Mouse (Mus musculus): Measurements from ENCODE around the gene Clec16a. TPM values are rescaled to one million over a fixed set of nuclear protein-coding genes. Genes with fewer than 3 reads are reported as not detected.
A peak's percentile ranks its signal among the peaks of the same experiment; 100 is the strongest.

The Clec16a gene
- polyA plus RNA-seq, 1 experiment from 2014 or later, result 89.0 TPM

DNA sequence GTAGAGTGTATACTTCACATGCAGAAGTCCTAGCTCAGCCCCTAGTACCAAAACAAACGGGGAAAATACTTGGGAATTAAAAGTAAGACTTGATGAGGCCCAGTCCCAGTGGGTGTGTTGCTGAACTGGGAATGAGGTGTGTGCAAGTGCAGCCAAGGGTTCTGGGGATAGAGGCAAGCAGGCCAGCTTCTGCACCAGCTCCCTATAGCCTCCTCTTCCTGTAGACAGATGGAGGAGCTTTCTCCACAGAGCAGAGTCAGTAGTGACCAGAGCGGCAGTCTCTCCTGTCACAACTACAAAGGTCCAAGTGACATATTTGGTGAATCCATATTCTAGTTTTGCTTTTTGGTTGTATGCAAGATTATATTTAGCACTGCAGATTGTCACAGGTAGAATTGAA lies 114.1 kb downstream of the Clec16a start:
- Histone ChIP-seq H3K4me2 (no peak overlapping the region), H3K4me1 (no peaks in the 10 kb centered on the region; the same call in 1 of the 2 replicates), H3K4me3 (no peak overlapping the region), H3K9ac (no peak overlapping the region), H3K36me3 (replicated peaks) (no peaks in the 10 kb centered on the region), H3K27ac (no peak overlapping the region), H3K27me3 (replicated peaks) (no peaks in the 10 kb centered on the region), H3K9me3 (no peaks in the 10 kb centered on the region)
- ATAC-seq (replicated peaks), result no peak
- WGBS, result 82% methylated on average over 2 of the region's 2 CpGs

DNA sequence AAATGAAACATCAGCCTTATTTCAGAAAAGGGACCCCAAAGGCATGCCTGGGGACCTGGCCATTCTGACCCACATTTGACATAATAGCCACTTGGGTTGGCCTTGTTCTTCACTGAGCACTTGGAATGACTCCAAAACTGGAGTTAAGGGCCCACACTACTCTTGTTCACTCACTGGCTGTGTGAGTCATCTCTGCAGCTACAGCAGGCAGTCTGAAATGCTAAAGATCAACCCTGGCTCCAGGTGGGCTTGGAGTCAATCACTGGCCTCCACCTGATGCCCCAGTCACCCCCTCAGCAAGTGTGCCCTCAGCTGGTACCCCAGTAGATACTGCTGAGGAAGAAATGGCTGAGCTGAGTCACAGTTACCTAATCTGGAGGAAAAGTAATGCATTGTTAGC lies 115.4 kb downstream of the Clec16a start:
- Histone ChIP-seq H3K27me3 (replicated peaks) (no peaks in the 10 kb centered on the region), H3K9me3 (no peaks in the 10 kb centered on the region), H3K4me1 (peaks cover 10% of the 10 kb centered on the region), H3K4me3 (no peak overlapping the region), H3K27ac (no peak overlapping the region), H3K4me2 (no peak overlapping the region), H3K9ac (no peak overlapping the region), H3K36me3 (replicated peaks) (no peaks in the 10 kb centered on the region)
- no peak for ATAC-seq (replicated peaks)

DNA sequence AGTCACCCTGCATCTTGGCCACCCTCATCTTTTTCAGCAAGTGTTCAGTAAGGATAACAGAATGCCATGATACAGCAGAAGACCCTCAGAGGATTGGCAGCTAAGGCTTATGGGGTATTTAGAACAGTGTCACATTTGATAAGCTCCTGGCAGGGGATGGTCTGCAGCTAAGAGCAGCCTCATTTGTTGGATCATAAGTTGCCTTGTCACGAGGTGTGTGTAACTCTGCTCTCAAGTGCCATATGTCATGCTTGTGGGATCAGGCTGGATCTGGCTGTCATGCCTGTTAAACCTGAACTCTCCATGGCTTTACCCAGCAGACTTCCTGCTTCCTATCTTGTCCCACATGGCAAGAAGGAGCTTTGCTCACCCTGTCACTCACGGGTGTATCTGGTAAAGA lies 116.2 kb downstream of the Clec16a start:
- no peak for ATAC-seq (replicated peaks)
- Histone ChIP-seq H3K4me2 (no peak overlapping the region), H3K36me3 (replicated peaks) (no peaks in the 10 kb centered on the region), H3K9ac (no peak overlapping the region), H3K4me1 (peaks cover 12% of the 10 kb centered on the region), H3K27me3 (replicated peaks) (no peaks in the 10 kb centered on the region), H3K27ac (no peak overlapping the region), H3K9me3 (no peaks in the 10 kb centered on the region), H3K4me3 (no peak overlapping the region)
- WGBS, result 53% methylated on average over 2 of the region's 2 CpGs

DNA sequence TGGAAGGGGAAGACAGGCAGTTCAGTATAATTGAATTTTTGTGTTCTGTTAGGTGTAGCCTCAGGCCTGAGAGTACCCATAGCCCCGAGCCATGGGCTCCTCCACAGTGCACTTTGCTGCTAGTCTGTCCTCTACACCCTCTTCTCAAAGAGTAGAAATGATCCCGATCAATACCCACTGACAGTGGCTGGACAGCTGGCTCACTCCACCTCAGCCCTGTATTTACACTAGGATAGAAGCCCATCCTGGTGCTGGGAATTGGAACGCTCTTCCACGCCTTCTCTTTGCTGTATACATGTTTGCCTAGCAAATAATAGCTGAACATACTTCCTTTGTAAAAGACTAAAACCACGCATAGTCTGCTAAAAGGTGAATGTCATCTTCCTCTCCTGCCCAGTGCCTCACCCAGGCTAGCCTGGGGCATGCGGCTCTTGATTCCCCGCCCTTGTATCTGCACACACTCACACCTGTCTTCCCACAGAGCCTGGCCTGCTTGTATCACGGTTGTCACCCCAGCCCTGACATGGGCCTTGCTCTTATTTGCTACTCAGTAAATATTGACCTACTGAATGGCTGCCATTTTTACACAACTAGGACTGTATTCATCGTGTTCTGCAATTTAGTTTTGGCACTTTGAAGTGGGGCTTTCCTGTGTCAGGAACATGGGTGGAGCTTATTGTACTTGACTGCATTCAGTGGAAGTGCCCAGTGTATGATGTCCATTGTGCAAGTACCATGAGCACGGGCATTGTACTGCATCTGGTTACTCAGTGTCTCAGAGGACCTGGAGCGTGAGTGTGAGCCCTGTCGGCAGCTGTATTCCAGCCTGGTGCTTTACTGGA lies 119.0 kb downstream of the Clec16a start:
- WGBS, result 81% methylated on average over 12 of the region's 12 CpGs
- peaks cover 12% of the 10 kb centered on the region for H3K4me1 ChIP-seq
- no peak overlapping the region for H3K4me2 ChIP-seq
- H3K36me3 ChIP-seq (replicated peaks), result no peaks in the 10 kb centered on the region
- H3K27me3 ChIP-seq (replicated peaks), result no peaks in the 10 kb centered on the region
- no peak overlapping the region for H3K9ac ChIP-seq
- ATAC-seq (replicated peaks), result no peak
- H3K27ac ChIP-seq, result no peak overlapping the region
- no peaks in the 10 kb centered on the region for H3K9me3 ChIP-seq
- no peak overlapping the region for H3K4me3 ChIP-seq

DNA sequence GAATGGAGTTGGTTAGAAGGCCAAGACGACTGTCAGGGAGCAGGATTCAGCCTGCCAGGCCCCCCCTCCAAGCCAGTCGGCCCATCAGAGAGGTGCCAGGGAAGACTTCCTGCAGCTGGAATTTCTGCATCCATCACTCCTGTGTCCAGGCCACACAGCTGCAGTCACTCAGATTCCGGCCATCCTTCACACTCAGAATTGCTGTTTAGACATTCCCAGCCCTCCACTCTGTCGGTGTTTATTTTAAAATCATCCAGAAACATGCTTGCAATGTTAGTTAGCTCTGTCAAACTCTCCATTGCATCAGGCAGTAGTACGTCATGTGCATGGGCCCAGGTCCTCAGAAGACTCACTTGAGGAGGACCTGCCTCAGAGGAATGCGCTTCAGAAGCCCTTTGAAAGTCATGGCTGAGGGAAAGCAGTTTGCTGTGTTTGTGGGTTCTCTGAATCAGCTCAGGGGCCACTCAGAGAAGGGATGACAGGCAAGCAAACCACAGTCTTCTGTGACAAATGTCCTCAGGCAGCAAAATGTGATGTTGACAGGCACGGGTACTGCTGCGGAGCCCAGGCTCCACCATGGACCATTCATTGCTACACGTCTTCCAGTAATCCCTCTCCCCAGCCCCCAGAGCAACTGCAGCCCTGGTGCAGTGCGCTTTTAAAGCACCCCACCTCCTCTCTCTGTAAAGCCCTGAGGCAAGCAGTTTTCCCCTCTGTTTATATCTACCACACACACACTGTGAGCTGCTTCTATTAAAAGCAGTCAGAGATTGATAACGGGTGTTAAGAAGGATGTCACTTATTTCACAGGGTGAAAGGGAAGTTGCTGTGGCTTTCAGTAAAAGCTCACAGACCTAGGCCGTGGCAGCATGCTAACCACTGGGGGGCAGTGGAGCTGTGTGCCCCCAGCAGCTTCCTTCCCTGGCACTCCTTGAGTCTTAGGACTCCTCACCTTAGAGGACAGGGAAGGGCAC lies 120.1 kb downstream of the Clec16a start:
- Histone ChIP-seq H3K36me3 (replicated peaks) (no peaks in the 10 kb centered on the region), H3K4me2 (no peak overlapping the region), H3K27ac (peak overlapping the region; percentile 46; the same call in 1 of the 2 replicates), H3K27me3 (replicated peaks) (no peaks in the 10 kb centered on the region), H3K4me1 (peaks cover 12% of the 10 kb centered on the region), H3K4me3 (no peak overlapping the region), H3K9me3 (no peaks in the 10 kb centered on the region), H3K9ac (no peak overlapping the region)
- 49% methylated on average over 12 of the region's 12 CpGs for WGBS
- peak; percentile 70 for ATAC-seq (replicated peaks)

DNA sequence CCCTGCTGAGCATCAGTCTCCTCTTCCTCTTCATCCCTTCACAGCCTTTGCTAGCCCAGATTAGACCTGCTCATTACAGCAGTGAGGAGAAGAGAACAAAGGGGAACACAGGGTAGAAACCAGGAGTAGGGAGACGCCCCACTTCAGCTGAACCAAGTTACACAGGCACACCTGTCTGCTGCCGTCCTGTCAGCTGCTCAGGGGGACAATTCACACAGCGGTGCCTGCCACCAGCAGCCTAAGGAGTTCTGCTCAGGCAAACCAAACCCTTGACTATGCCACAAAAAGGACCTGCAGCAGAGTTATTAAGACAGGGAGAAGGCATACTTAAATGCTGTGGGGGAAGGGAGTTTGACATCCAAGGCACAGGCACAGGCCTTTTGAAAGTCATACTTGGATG lies 121.6 kb downstream of the Clec16a start:
- Histone ChIP-seq H3K4me1 (peaks cover 12% of the 10 kb centered on the region), H3K4me2 (no peak overlapping the region), H3K9ac (no peak overlapping the region), H3K27ac (no peak overlapping the region), H3K9me3 (no peaks in the 10 kb centered on the region), H3K36me3 (replicated peaks) (no peaks in the 10 kb centered on the region), H3K4me3 (no peak overlapping the region), H3K27me3 (replicated peaks) (no peaks in the 10 kb centered on the region)
- WGBS, result 72% methylated on average over 3 of the region's 3 CpGs
- no peak for ATAC-seq (replicated peaks)

DNA sequence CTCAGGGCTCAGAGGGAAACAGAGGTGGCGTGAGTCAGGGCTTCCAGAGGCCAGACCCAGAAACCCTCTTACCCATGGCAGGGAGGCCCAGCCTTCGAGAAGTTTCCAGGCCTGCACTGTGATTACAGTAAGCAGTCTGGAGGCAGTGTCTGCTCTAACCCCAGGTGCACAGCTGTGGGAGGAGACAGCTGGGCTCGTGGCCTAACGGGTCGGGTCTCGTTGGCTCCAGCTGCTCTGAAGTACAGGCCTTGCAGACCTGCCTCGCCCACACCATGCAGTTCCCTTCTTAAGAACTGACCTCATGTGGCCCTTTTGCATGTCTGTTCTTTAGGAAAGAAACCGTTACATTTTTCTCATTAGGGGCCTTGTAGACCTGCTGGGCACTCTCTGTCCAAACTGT lies 123.3 kb downstream of the Clec16a start:
- Histone ChIP-seq H3K27ac (no peak overlapping the region), H3K4me1 (peaks cover 12% of the 10 kb centered on the region), H3K4me2 (no peak overlapping the region), H3K27me3 (replicated peaks) (no peaks in the 10 kb centered on the region), H3K9ac (no peak overlapping the region), H3K9me3 (no peaks in the 10 kb centered on the region), H3K36me3 (replicated peaks) (no peaks in the 10 kb centered on the region), H3K4me3 (no peak overlapping the region)
- WGBS, result 71% methylated on average over 8 of the region's 8 CpGs
- no peak for ATAC-seq (replicated peaks)

DNA sequence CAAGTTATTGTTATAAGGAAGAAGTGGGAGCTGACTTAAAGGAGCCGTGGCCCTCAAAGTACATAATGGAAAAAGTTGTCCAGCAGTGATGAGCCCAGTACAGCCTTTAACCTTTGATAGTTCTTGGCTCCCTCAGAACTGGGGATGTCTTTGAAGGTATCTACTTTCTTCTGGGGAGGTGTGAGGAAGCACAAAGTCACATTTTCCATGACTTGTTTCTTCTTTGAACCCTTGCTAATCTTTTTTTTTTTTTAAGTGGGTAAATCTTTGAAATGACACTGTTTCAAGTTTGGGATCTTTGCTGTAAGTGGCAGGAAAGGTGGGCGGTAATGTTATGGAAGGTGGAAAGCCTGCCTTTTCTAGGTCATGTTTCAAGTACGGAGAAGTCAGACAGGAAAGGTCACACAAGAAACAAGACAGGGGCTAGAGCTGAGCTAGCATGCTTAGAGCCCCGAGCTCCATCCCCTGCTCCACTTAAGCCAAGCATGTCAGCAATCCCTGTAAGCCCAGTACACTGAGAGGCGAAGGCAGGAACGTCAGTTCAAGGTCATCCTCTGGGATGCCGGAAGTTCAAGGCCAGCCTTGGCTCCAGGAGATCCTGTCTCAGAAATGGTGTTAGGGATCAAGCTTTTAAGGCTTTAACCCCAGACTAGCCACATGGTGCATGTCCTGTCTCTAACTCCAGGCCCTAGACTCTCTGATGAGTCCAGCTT lies 124.0 kb downstream of the Clec16a start:
- ATAC-seq (replicated peaks), result no peak
- Histone ChIP-seq H3K4me3 (no peak overlapping the region), H3K9ac (no peak overlapping the region), H3K27me3 (replicated peaks) (no peaks in the 10 kb centered on the region), H3K36me3 (replicated peaks) (no peaks in the 10 kb centered on the region), H3K9me3 (no peaks in the 10 kb centered on the region), H3K27ac (no peak overlapping the region), H3K4me1 (peaks cover 12% of the 10 kb centered on the region), H3K4me2 (no peak overlapping the region)
- 85% methylated on average over 7 of the region's 7 CpGs for WGBS

DNA sequence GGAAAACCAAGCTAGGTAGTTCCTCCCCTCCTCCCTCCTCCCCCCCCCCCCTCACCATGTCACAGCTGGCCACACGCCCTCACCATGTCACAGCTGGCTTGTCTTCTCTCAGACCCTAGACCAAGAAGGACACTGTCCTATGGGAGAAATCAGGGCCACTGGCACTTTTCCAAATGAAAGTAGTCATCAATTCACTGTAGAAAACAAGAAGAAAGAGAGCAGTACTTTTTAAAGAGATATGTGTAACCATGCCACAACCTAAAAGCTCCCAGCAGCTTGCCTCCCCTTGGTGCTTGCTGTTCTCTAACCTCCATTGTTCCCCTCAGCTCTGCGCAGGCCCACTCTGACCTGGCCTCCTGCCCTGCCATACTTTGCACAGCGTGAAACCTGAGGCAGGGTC lies 124.8 kb downstream of the Clec16a start:
- no peaks in the 10 kb centered on the region for H3K27me3 ChIP-seq (replicated peaks)
- H3K4me3 ChIP-seq, result no peak overlapping the region
- no peaks in the 10 kb centered on the region for H3K9me3 ChIP-seq
- H3K9ac ChIP-seq, result no peak overlapping the region
- peaks cover 7% of the 10 kb centered on the region for H3K4me1 ChIP-seq
- no peak overlapping the region for H3K27ac ChIP-seq
- no peaks in the 10 kb centered on the region for H3K36me3 ChIP-seq (replicated peaks)
- no peak for ATAC-seq (replicated peaks)
- no peak overlapping the region for H3K4me2 ChIP-seq
- 75% methylated on average over 3 of the region's 3 CpGs for WGBS

DNA sequence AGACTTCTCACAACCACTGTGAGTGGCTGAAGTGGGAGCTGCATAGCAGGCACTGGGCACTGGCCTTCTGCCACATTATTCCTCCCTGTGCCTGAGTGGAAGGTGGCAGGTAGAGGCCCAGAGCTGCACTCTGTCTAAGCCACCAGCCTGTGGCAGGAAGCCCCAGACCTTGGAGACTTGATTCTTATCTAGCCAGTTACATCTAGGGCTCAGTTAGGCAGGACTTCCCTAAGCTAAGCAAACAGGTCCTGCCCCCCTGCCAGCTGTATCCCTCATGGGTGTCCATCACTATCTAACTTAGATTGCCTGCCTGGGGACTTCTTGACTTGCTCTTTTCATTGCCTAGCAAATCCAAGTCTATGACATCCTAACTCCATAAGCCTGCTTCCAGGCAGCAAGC lies 127.4 kb downstream of the Clec16a start:
- H3K9me3 ChIP-seq, result no peaks in the 10 kb centered on the region
- H3K27me3 ChIP-seq (replicated peaks), result no peaks in the 10 kb centered on the region
- no peaks in the 10 kb centered on the region for H3K36me3 ChIP-seq (replicated peaks)
- no peak overlapping the region for H3K9ac ChIP-seq
- H3K4me1 ChIP-seq, result no peaks in the 10 kb centered on the region
- H3K4me2 ChIP-seq, result no peak overlapping the region
- H3K27ac ChIP-seq, result no peak overlapping the region
- no peak for ATAC-seq (replicated peaks)
- no peak overlapping the region for H3K4me3 ChIP-seq

DNA sequence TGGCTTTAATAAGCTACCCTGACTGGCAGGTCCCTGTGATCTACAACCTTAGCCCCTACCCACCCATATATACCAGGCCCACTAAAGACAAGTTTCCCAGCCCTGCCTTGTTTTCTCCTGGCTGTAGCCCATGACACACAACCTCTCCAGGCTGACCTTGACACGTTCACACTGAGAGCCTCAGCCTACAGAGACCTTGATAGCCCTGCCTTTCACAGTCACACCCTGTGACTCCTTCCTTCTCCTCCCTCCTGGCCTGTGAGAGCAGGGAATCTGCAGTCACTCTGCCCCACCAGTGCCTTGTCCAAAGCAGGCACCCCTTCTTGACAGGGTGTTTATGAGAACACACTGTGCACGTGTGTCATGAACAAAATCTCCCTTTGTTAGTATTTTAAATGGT lies 128.9 kb downstream of the Clec16a start:
- Histone ChIP-seq H3K9ac (no peak overlapping the region), H3K36me3 (replicated peaks) (no peaks in the 10 kb centered on the region), H3K27ac (no peak overlapping the region), H3K4me2 (no peak overlapping the region), H3K9me3 (no peaks in the 10 kb centered on the region), H3K4me3 (no peak overlapping the region), H3K4me1 (no peaks in the 10 kb centered on the region), H3K27me3 (replicated peaks) (no peaks in the 10 kb centered on the region)
- no peak for ATAC-seq (replicated peaks)
- 65% methylated on average over 2 of the region's 2 CpGs for WGBS

DNA sequence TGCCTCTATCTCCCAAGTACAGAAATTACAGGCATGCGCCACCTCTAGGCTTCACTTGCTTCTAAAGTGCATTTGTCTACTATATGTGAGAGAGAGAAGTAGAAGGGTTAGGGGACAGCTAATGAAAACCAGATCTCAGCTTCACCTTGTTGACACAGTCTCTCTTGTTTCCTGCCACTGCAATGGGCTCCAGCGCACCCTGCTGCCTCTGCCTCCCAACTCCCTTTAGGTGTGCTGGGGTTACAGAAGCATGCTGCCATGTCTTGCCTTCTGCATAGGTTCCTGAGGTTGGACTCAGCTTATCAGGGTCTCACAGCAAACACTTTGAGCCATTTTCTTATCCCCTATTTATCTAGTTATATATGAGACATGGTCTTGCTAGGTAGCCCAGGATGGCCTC lies 129.8 kb downstream of the Clec16a start:
- Histone ChIP-seq H3K9ac (no peak overlapping the region), H3K4me2 (no peak overlapping the region), H3K4me3 (no peak overlapping the region), H3K27ac (no peak overlapping the region), H3K9me3 (no peaks in the 10 kb centered on the region), H3K4me1 (no peaks in the 10 kb centered on the region), H3K36me3 (replicated peaks) (no peaks in the 10 kb centered on the region), H3K27me3 (replicated peaks) (no peaks in the 10 kb centered on the region)
- WGBS, result 97% methylated on average over 2 of the region's 2 CpGs
- ATAC-seq (replicated peaks), result no peak
